Mouse (Mus musculus): Measurements from ENCODE around the gene Trabd2b. TPM values are rescaled to one million over a fixed set of nuclear protein-coding genes. Genes with fewer than 3 reads are reported as not detected.

The Trabd2b gene
- polyA plus RNA-seq (2012; rRNA removed), result 0.09 and 0.14 TPM in 2 replicates

DNA sequence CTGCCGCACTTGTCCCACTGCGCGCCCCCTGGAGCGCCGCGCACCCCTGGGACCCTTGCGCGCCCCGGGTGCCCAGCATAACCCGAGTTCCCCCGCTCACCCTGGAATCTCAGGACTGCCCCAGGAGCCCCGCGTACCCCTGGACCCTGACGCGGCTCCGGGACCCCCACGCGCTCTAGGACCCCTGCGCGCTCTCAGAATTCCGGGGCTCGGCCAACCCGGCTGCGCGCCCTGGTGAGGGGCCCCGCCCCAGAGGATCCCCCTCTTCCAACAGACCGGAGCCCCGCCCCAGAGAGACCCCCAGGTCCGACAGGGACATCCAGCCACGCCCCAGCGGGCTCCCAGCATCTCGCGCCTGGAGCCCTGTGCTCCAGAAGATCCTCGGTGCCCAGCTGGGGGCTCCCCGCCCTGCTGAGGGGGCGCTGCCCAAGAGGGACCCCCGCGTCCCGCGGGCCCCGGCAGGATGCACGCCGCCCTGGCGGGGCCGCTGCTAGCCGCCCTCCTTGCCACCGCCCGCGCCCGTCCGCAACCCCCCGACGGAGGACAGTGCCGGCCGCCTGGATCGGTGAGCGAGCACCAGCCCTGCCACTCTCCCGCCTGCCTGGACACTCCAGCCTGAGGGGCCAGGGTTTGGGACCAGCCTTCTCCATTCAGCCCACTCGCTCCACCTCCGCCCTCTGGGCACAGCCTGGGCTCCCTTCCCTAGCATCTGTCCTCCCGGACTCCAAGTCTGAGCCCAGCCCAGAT, at the start of gene Trabd2b:
Trabd2b (plus strand) TSS at position 370 of the 747 bp plus-strand sequence.

Other genes starting within 250 kb of the Trabd2b start
- not detected in 2 replicates for gene Skint11, start 243.3 kb upstream of the Trabd2b start, polyA plus RNA-seq (2012; rRNA removed)

All from liver, embryonic 14 days (tissue).